Mouse (Mus musculus) heart, adult 2 months (tissue): Measurements from ENCODE around the gene 4931429L15Rik.

Experiments
- CTCF ChIP-seq: fragments of 200-600 bp; IDR thresholded peaks from 2 replicates; pipeline ENCODE4 v1.8.1; 2022; ENCODE audit warnings: antibody characterized with exemption, mild to moderate bottlenecking, moderate library complexity
- POLR2A ChIP-seq: fragments of 200-500 bp; IDR thresholded peaks from 2 replicates; pipeline ENCODE4 v1.6.1; 2011; ENCODE audit warnings: mild to moderate bottlenecking, low read depth, low read length, control low read depth; ENCODE audit not compliant: insufficient read depth

- TF ChIP-seq POLR2A (no peak), CTCF (no peak)
Measured at GRCm38 (mm10) chr9:46316909-46317308, 2.9 kb downstream of the 4931429L15Rik start.
